Mouse (Mus musculus): ENCODE results near the gene Mapkapk2.
"Not testable (repeated sequence)": the region's sequence is repeated elsewhere in the genome, so short reads cannot be mapped to it uniquely, and the experiment has no call there.

Mapkapk2 gene

GRCm38 (mm10) chr1:131097700-131098094 lies at the start of gene Mapkapk2:
TSS of gene Mapkapk2 (minus strand) at chr1:131097826.
- DNase-seq (ENCODE audit: low spot score): peak; percentile 93

GRCm38 (mm10) chr1:131146181-131146614 lies 48.6 kb upstream of the Mapkapk2 start:
- DNase-seq (ENCODE audit: low spot score): no peak

GRCm38 (mm10) chr1:131145222-131145621 lies 47.6 kb upstream of the Mapkapk2 start:
- not testable (repeated sequence) for DNase-seq (ENCODE audit: low spot score)

GRCm38 (mm10) chr1:131142472-131142871 lies 44.8 kb upstream of the Mapkapk2 start:
- no peak for DNase-seq (ENCODE audit: low spot score)

GRCm38 (mm10) chr1:131141449-131141848 lies 43.8 kb upstream of the Mapkapk2 start:
- DNase-seq (ENCODE audit: low spot score): no peak

GRCm38 (mm10) chr1:131139102-131140095 lies 41.8 kb upstream of the Mapkapk2 start:
- peak; percentile 66 for DNase-seq (ENCODE audit: low spot score)

- DNase-seq (ENCODE audit: low spot score): peak; percentile 91
Observed at GRCm38 (mm10) chr1:131138191-131139016, 40.8 kb upstream of the Mapkapk2 start, which contains the start of gene Dyrk3. TSS of gene Dyrk3 (minus strand) at chr1:131138340.

- DNase-seq (ENCODE audit: low spot score): no peak
Observed at GRCm38 (mm10) chr1:131137717-131138118, 40.1 kb upstream of the Mapkapk2 start.

GRCm38 (mm10) chr1:131137111-131137510 lies 39.5 kb upstream of the Mapkapk2 start:
- no peak for DNase-seq (ENCODE audit: low spot score)

GRCm38 (mm10) chr1:131135960-131136629 lies 38.5 kb upstream of the Mapkapk2 start:
- no peak for DNase-seq (ENCODE audit: low spot score)

GRCm38 (mm10) chr1:131134942-131135522 lies 37.4 kb upstream of the Mapkapk2 start:
- peak; percentile 47 for DNase-seq (ENCODE audit: low spot score)

- no peak for DNase-seq (ENCODE audit: low spot score)
Observed at GRCm38 (mm10) chr1:131134231-131134630, 36.6 kb upstream of the Mapkapk2 start.

GRCm38 (mm10) chr1:131125987-131126744 lies 28.5 kb upstream of the Mapkapk2 start:
- DNase-seq (ENCODE audit: low spot score): no peak

GRCm38 (mm10) chr1:131123522-131124265 lies 26.1 kb upstream of the Mapkapk2 start:
- no peak for DNase-seq (ENCODE audit: low spot score)

GRCm38 (mm10) chr1:131121987-131122386 lies 24.4 kb upstream of the Mapkapk2 start:
- peak; percentile 37 for DNase-seq (ENCODE audit: low spot score)

GRCm38 (mm10) chr1:131119026-131119425 lies 21.4 kb upstream of the Mapkapk2 start:
- DNase-seq (ENCODE audit: low spot score): peak; percentile 57

GRCm38 (mm10) chr1:131118530-131118929 lies 20.9 kb upstream of the Mapkapk2 start:
- peak; percentile 51 for DNase-seq (ENCODE audit: low spot score)

GRCm38 (mm10) chr1:131116430-131117011 lies 18.9 kb upstream of the Mapkapk2 start:
- DNase-seq (ENCODE audit: low spot score): no peak

GRCm38 (mm10) chr1:131115932-131116331 lies 18.3 kb upstream of the Mapkapk2 start:
- peak; percentile 74 for DNase-seq (ENCODE audit: low spot score)

- DNase-seq (ENCODE audit: low spot score): peak; percentile 89
Observed at GRCm38 (mm10) chr1:131112576-131112975, 14.9 kb upstream of the Mapkapk2 start.
